Mouse (Mus musculus): ENCODE data around the gene Nipal3.

- TF ChIP-seq POLR2A (IDR thresholded peaks at IDR 0.05; ENCODE audit: low read depth, low read length) (no peak), CTCF (IDR thresholded peaks at IDR 0.05; ENCODE audit: borderline replicate concordance, insufficient read depth, low read length) (no peak)
Measured at GRCm38 (mm10) chr4:135442473-135442872, 52.4 kb downstream of the Nipal3 start.
